Mouse (Mus musculus) limb, embryonic 14.5 days (tissue): ENCODE data around the gene Npas3. TPM values are rescaled to one million over a fixed set of nuclear protein-coding genes. Genes with fewer than 3 reads are reported as not detected.
A peak's percentile ranks its signal among the peaks of the same experiment; 100 is the strongest.

Experiments used
- ATAC-seq: fragments of 200-750 bp; cut with Nextera tagmentation; 2 replicates; pipeline ENCODE4 v1.8.0; 2017; ENCODE audit warnings: low read depth, moderate number of reproducible peaks, moderate TSS enrichment; ENCODE audit not compliant: low FRiP score
- DNase-seq: peaks from one replicate; pipeline ENCODE4 v3.0.0-alpha.2; 2015; ENCODE audit warnings: low spot score
- H3K27ac ChIP-seq: fragments of 300-500 bp; sonication (generic); replicated peaks from 2 replicates; pipeline ENCODE4 v1.5.1; 2014; ENCODE audit warnings: low read depth, mild to moderate bottlenecking, low read length, moderate library complexity, mixed read lengths
- H3K27me3 ChIP-seq: fragments of 300-500 bp; sonication (generic); 2 replicates; pipeline ENCODE4 v1.6.1; 2014; ENCODE audit warnings: low read length, mixed read lengths; ENCODE audit not compliant: control insufficient read depth, insufficient read depth
- H3K36me3 ChIP-seq: fragments of 300-500 bp; sonication (generic); 2 replicates; pipeline ENCODE4 v1.6.1; 2014; ENCODE audit warnings: mild to moderate bottlenecking, low read length, moderate library complexity, mixed read lengths; ENCODE audit not compliant: control insufficient read depth, insufficient read depth
- H3K4me1 ChIP-seq: fragments of 300-500 bp; sonication (generic); 2 replicates; pipeline ENCODE4 v1.6.1; 2014; ENCODE audit warnings: antibody characterized with exemption, low read length, mixed read lengths; ENCODE audit not compliant: control insufficient read depth, insufficient read depth
- H3K4me2 ChIP-seq: fragments of 300-500 bp; sonication (generic); replicated peaks from 2 replicates; pipeline ENCODE4 v1.6.1; 2014; ENCODE audit warnings: low read depth, mild to moderate bottlenecking, low read length, moderate library complexity; ENCODE audit not compliant: severe bottlenecking
- H3K4me3 ChIP-seq: fragments of 300-500 bp; sonication (generic); replicated peaks from 2 replicates; pipeline ENCODE4 v1.5.1; 2014; ENCODE audit warnings: low read length
- H3K9ac ChIP-seq: fragments of 300-500 bp; sonication (generic); 2 replicates; pipeline ENCODE4 v1.6.1; 2014; ENCODE audit warnings: mild to moderate bottlenecking, low read depth, low read length, moderate library complexity; ENCODE audit not compliant: severe bottlenecking
- H3K9me3 ChIP-seq: fragments of 300-500 bp; sonication (generic); 2 replicates; pipeline ENCODE4 v1.6.1; 2016; ENCODE audit warnings: low read length; ENCODE audit not compliant: control insufficient read depth
- POLR2A ChIP-seq: fragments of 200-500 bp; IDR thresholded peaks from 2 replicates; pipeline ENCODE4 v1.8.0; 2012; ENCODE audit warnings: inconsistent platforms, mild to moderate bottlenecking, moderate library complexity, borderline replicate concordance; ENCODE audit not compliant: insufficient read depth, insufficient read length; ENCODE audit errors: extremely low read depth
- WGBS: fragments of 180-500 bp; shearing (Covaris S2); extraction: QIAGEN DNeasy Blood & Tissue Kit; methylation state at CpG from one replicate; pipeline ENCODE4 v1.1.7; 2014; 5-methylcytosine and 5-hydroxymethylcytosine counted together
- polyA plus RNA-seq, 2 experiments: library from polyadenylated mRNA; depleted of rRNA in 1 of 2; stranded (reverse) in 1 of 2; unstranded in 1 of 2; fragments of >200 nt; fragmentation: Nextera tagmentation in 1 of 2; extraction: Ambion mirVana in 1 of 2; gene quantifications; 2 replicates each; pipeline versions ENCODE4 v1.2.1 to v1.2.3; 2012 to 2014

Gene Npas3
- polyA plus RNA-seq, 2 experiments: 5.3 to 5.9 TPM

DNA sequence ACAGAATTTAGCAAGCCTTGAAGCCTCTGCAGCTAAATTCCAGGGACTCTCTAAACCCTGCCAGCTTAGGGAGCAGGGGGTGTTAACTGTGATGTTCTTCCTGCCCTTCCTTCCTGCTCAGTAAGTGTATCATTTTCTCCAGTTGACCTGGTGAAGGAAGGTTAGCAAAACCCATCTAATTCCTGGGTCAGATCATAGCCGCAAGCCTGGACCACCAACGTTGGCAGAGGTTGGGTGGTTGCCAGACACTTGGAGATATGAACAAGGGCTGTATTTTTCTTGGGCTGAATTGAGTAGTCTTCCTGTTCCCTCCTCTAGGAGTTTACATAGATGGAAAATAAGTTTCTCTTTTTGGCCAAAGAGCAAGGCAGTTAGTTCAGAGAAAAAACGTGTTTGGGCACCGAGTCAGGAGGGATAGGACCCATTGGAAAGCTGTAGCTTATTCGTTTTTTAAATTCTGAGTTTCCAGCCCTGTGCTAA is 79.8 kb downstream of the Npas3 start:
- no peak overlapping the region for H3K4me3 ChIP-seq
- H3K4me1 ChIP-seq: peaks cover 19% of the 10 kb centered on the region
- no peak for TF ChIP-seq POLR2A
- H3K36me3 ChIP-seq: no peaks in the 10 kb centered on the region
- no peak overlapping the region for H3K9ac ChIP-seq
- H3K27me3 ChIP-seq: no peaks in the 10 kb centered on the region
- DNase-seq: peak; percentile 80
- no peak overlapping the region; the same call in 1 of the 2 replicates for H3K27ac ChIP-seq
- no peaks in the 10 kb centered on the region for H3K9me3 ChIP-seq
- peak overlapping the region; percentile 36; the same call in 1 of the 2 replicates for H3K4me2 ChIP-seq
- peak; percentile 71 for ATAC-seq
- 15% methylated on average over 5 of the region's 5 CpGs for WGBS

GRCm38 (mm10) chr12:53330141-53330540 is 81.7 kb downstream of the Npas3 start:
- no peaks in the 10 kb centered on the region for H3K27me3 ChIP-seq
- H3K9me3 ChIP-seq: no peaks in the 10 kb centered on the region
- no peak overlapping the region for H3K4me3 ChIP-seq
- peaks cover 19% of the 10 kb centered on the region for H3K4me1 ChIP-seq
- TF ChIP-seq POLR2A: no peak
- H3K4me2 ChIP-seq: no peak overlapping the region
- no peak overlapping the region for H3K9ac ChIP-seq
- 84% methylated on average over 6 of the region's 6 CpGs for WGBS
- no peak overlapping the region for H3K27ac ChIP-seq
- no peaks in the 10 kb centered on the region for H3K36me3 ChIP-seq
- no peak for DNase-seq
- ATAC-seq: no peak

DNA sequence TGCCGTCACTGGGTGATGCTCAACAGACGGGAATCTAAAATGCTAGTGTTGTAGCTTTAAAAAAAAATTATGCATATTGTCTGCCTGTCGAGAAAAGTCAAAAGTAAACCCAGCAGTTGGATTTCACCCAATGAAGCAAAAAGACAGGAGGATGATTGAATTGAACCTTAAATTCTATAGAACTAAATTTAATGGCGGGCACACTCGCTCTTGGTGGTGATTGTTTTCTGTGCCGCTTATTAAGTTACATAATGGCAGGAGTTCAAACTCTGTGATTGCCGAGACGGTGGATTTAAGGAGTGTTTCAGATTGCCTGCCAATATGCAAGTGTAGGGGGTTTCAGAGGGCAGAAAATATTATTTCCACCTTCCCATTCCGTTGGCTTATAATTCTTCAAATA is 82.9 kb downstream of the Npas3 start:
- H3K27ac ChIP-seq: no peak overlapping the region
- H3K4me1 ChIP-seq: peaks cover 19% of the 10 kb centered on the region
- TF ChIP-seq POLR2A: no peak
- WGBS: 58% methylated on average over 9 of the region's 9 CpGs
- no peak overlapping the region for H3K9ac ChIP-seq
- H3K4me2 ChIP-seq: no peak overlapping the region
- H3K36me3 ChIP-seq: no peaks in the 10 kb centered on the region
- H3K4me3 ChIP-seq: no peak overlapping the region
- no peak for ATAC-seq
- DNase-seq: no peak
- no peaks in the 10 kb centered on the region for H3K27me3 ChIP-seq
- no peaks in the 10 kb centered on the region for H3K9me3 ChIP-seq

DNA sequence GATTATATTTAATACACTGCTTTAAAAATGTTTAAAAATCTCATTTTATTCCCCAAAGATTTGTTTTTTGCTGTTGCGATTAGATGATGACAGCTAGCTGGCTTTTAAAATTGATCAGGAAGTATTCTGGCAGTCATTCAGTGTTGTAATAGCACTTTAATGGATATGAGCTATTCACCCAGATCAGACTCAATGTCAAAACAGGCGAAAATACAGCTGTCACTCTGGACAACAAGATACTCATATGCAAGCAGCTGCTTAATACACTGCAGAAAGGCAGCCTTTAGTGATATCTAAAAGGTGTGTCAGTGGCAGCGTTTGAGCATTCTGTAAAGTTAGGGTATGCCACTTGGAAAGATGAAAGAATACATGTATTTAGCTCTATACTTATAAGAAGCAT is 83.3 kb downstream of the Npas3 start:
- WGBS: 79% methylated on average over 3 of the region's 3 CpGs
- Histone ChIP-seq H3K36me3 (no peaks in the 10 kb centered on the region), H3K9ac (no peak overlapping the region), H3K9me3 (no peaks in the 10 kb centered on the region), H3K4me1 (peaks cover 19% of the 10 kb centered on the region), H3K4me2 (no peak overlapping the region), H3K27ac (no peak overlapping the region), H3K27me3 (no peaks in the 10 kb centered on the region), H3K4me3 (no peak overlapping the region)
- DNase-seq (no peak), ATAC-seq (no peak)
- TF ChIP-seq POLR2A: no peak

DNA sequence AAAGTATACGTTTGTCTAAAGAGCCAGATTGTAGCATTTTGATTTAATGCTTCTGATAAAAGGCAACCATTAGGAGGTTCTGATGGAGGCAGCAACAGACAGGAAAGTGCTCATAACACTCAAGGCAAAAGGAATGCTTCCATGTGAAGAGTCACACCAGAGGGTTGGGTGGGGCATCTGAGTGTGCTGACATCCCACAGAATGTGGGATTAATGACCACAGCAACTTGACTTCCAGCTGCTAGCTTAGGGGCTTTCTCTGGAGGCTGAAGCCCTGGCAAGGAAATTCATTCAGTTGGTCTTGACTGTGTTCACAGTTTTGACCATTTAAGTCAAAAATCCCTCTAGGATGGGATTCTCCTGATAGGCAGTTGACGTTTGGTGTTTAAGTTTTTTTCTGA is 84.8 kb downstream of the Npas3 start:
- DNase-seq (no peak), ATAC-seq (no peak)
- Histone ChIP-seq H3K9ac (no peak overlapping the region), H3K27ac (no peak overlapping the region), H3K4me1 (peaks cover 7% of the 10 kb centered on the region; the same call in 1 of the 2 replicates), H3K9me3 (no peaks in the 10 kb centered on the region), H3K4me3 (no peak overlapping the region), H3K36me3 (no peaks in the 10 kb centered on the region), H3K4me2 (no peak overlapping the region), H3K27me3 (no peaks in the 10 kb centered on the region)
- no peak for TF ChIP-seq POLR2A
- 74% methylated on average over 2 of the region's 2 CpGs for WGBS
